Mouse (Mus musculus): ENCODE results near the gene St3gal3.

Gene St3gal3

DNA sequence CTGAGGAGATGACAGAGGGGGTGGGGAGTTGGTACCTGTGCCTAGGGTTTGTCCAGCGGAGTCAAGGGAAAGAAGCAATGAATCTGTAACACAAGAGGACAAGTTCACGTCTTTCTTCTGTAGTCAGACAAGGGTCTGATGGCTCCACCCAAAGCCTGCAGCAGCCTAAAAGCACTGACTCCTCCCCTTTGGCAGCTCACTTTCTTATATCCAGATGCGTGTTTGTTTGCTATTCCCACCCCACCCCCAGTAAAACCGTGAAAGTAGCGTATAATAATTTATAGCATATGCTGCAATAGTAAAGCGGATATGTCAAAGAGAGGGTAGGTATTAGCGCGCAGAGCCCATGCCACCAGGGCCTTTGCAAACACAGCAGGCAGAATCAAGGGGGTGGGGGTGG lies 80.1 kb downstream of the St3gal3 start:
- no peak for DNase-seq (ENCODE audit: low spot score)

DNA sequence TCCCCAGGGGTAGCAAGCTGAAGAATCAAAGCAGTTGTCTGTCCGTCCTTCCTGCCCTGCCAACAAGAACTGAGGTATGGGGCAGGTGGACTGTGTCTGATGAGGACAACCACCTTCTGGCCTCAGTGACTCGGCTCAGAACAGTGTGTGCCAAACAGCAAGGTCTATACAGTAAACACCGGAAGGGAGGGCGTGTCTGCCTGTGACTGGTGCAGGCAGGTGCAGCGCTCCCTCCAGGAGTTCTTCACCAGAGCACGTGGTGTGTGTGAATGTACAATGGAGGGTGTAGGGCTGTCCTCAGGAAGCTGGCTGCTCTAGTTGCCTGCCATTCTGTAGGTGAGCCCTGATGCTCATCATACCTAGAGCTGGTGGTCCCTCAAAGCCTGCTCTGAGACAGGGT lies 80.8 kb downstream of the St3gal3 start:
- no peak for DNase-seq (ENCODE audit: low spot score)

DNA sequence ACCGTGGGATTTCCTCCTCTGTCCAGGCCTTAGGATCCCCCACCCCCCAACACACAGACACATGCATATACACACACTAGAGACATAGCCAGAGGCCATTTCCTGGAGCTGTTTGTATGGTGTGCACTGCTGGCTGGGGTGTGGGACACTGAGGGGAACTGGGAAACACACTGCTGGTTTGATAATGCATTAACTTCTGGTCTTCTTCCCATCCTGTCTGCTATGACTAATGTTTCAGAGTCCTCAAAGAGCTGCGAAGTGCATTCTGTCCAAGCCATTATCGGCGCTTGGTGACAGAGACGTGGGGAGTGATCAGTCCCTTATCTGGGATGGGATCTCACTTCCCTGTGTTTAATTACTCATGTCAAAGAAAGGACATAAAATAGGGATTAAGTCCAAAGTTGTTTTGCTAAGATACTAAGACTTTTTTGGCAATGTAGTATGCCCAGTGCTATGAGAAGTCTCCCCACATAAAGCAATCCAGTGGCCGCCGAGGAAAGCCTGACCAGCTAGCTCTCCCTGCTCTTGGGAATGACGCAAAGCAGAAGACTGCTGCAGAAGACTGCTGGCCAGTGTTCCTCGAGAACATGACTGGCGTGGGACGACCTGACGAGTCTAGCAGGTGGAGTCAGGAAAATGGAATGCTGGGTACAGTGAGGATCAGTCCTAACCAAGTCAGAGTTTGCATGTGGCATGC lies 85.0 kb downstream of the St3gal3 start:
- DNase-seq (ENCODE audit: low spot score) = no peak

DNA sequence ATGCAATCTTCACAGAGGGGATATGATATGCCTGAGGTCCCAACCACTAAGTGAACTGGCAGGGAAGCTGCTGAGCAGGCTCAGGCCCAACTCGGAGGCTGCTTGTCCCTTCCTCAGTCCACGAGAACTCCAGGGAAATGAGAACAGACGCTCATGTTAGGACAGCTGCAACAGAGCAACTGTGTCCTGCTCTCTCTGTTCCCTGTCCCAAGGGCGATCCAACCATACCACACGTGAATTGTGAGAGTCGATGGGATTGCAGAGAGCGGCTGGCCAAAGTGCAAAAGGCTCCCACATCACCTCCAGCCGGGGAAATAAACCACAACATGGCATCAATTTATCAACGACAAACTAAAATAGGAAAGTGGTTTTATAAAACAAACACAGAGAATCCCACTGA lies 90.2 kb downstream of the St3gal3 start:
- no peak for DNase-seq (ENCODE audit: low spot score)

DNA sequence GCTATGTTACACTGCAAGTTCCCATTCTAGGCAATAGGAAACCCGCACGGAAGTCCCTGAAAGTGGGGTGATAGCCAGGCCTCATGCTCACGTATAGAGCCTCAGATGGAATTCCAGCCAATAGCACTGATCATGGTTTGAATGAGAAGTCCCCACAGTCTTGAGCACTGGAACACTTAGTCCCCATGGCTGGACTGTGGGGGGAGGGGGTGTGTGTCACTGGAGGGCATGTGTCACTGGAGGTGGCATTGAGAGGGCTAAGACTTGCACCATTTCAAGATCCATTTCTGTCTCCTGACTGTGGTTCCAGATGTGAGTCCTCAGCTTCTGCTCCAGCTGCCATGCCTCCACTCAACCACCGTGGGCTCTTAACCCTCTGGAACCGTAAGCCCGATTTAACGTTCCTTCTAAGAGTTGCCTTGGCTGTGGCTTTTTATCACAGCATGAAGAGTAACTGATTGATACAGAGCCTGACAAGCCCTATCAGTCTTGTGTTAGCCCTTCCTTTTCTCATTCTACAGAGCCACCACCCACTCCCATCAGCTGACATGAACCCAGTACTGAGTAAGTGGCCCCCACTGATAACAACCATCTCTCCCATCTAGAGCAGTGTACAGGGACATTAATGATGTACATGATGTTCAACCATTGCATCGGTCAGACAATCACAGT lies 91.2 kb downstream of the St3gal3 start:
- no peak for DNase-seq (ENCODE audit: low spot score)

DNA sequence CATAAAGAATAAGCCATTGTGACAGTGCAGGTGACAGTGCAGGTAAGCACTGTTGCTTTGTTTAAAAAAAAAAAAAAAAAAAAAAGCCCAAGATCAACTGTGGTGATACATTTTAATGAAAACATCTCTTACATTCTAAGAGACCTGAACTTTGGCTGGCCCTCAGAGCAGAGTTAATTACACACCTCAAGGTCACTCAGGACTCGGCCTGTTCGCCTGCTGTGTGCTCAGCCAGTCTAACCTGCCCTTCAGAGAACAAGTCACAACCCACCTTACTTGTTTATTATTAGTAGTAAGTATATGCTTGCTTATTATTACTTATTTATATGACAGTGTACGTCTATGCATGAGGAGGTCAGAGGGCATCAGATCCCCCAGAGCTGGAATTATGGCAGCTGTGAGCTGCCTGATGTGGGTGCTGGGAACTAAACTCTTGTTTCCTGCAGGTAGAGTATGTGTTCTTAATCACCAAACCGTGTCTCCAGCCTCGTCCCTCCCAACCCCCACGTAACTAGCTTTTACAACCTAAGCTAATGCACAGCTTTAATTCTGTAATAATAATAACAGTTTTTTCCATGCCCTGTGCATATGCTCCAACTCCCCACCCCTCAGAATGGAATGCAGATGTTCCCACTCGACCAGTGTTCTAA lies 91.9 kb downstream of the St3gal3 start:
- no peak for DNase-seq (ENCODE audit: low spot score)

DNA sequence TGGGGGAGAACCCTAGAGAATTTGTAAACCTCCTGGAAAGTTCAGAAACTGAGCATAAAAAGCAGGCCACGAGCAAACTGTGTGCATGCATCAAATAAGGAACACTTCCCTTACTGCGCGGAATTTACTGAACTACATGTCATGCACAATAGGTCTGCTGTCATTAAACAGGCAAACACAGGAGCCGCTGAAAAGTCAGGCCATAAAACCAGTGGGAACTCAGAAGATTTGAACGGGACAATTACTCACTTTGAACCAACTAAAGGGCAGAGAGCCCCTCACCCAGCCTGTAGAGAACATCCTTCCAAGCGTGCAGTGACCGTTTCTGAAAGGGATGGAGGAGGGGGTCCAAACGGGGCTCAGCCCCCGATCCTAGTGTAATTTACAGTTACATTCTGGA lies 93.6 kb downstream of the St3gal3 start:
- no peak for DNase-seq (ENCODE audit: low spot score)

DNA sequence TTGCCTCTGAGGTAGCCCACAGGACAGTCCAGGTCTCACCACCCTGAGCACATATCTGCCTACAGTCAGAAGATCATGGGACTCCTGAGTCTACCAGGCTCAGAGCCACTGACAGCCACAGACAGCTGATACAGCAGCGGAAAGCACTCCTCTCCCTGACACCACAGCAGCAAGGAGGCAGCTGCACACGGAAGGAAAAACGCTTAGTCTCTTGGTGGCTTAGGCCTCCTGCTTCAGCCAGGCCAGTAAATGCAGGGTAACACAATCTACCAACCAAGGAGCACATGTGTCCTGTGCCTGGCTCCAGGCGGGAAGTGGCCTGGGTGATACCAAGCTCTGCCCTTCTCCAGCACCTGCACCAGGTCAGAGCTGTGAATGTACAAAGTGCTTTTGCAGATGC lies 94.1 kb downstream of the St3gal3 start:
- DNase-seq (ENCODE audit: low spot score) = no peak

DNA sequence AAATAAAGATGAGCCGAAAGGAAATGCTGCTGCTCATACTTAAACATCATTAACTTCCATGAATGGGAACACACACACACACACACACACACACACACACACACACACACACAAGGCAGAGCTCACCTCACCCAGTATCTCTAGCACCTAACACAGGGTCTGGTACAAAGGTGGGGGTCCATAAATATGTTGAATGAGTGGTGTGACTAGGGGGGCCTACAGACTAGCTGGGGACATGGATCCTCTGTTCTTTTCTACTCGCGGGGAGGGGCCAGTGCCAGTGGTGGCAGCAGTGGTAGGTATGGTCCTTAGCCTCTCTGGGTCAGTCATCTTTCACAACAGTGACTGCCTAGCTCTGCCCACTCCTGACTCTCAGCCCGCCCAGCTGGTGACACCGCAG lies 94.8 kb downstream of the St3gal3 start:
- no peak for DNase-seq (ENCODE audit: low spot score)

DNA sequence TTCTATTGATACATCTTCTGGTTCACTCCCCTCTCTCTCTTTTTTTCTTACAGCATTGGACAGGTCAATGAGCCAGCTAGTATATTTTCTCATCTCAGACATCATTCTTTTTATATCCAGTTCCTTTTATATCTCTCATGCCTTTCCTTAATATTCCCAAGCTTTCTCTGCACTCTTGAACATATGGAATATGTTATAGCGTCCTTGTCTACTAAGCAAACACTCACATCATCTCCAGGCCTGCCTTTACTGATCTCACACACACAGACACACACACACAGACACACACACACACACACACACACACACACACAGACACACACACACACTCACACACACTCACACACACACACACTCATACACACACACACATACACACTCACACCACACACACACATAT lies 96.7 kb downstream of the St3gal3 start:
- no peak for DNase-seq (ENCODE audit: low spot score)

DNA sequence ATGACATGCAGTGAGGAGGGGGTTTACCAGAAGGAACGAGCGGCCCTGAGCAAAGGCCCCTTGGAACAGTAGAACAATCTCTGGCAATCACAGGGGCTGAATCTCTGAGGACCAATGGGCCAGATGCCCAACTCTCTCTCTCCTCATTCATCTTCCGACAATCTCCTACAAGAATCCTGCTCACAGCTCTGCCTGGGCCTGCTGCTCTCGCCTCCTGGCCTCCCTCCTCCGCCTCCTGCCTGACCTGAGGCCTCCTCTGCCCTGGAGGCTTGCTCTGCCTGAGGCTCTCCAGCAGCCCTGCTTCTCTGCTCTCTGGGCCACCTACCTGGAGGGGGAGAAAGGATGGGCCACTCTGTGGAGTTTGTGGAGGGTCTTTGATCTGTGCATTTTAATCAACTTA lies 97.3 kb downstream of the St3gal3 start:
- no peak for DNase-seq (ENCODE audit: low spot score)

DNA sequence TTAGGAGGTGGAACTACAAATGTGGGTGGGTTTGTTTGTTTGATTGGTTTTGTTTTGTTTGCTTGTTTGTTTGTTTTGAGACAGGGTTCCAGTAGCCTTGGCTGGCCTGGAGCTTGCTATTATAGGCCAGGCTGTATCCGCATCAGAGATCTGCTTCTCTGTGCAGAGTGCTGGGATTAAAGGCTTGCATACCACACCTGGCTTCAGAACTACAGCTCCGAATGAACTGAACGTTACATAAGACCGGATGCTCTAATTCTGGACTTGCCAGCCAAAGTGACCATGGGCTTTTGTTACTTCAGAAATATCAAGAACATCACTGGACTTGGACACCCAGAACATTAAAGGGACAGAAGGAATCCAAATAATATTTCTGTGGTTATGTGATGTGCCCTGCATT lies 98.2 kb downstream of the St3gal3 start:
- DNase-seq (ENCODE audit: low spot score) = no peak

DNA sequence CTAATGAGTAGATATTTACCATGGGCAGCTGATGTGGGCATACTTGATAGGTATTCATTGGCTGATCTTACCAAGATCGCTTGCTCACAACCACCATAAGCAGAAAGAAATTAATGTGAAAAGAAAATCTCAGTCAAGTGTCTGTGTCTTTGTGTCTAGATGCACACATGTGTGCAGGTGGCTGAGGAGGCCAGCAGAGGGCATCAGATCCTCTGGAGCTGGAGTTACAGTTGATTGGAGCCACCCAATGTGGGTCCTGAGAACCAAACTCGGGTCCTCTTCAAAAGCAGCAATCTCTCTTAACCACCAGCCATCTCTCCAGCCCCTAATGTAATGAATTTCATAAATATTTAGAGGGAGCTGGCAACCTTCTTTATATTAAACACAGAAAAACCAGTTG lies 99.6 kb downstream of the St3gal3 start:
- DNase-seq (ENCODE audit: low spot score) = no peak

DNA sequence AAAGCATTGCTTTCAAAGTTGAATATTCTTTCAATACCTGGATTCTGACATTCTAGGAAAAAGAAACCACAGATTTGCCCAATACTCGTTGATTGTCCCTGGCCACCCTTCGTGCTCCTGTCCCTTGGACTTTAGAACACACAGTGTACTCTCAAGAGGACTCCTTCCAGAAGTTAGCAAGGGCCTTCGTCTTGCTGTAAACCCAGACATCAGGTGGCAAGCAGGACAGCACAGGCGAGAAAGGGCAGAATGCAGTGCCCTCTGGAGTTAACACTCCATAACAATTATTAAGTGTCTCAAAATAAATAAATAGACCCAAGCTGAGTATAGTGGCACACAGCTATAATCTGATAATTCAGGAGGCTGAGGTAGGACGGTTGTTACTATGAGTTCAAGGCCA lies 101.7 kb downstream of the St3gal3 start:
- no peak for DNase-seq (ENCODE audit: low spot score)

DNA sequence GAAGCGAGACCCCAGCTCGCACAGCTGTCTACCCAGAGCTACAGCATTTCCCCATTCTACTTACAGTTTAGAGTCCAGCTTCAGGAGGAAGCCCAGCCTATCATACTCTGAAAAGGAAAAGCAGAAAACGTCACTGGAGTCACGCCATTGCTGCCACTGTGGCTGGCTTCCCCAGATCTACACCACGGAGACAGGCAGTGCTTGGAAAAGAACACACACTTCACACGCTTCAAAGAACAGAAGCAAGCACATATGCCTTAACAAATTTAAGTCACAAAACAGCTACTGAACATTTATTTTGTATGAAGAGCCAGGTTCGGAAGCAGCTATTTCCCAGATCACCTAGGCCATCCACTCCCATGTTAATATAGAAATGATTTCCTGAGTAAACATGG lies 102.9 kb downstream of the St3gal3 start:
- no peak for DNase-seq (ENCODE audit: low spot score)

DNA sequence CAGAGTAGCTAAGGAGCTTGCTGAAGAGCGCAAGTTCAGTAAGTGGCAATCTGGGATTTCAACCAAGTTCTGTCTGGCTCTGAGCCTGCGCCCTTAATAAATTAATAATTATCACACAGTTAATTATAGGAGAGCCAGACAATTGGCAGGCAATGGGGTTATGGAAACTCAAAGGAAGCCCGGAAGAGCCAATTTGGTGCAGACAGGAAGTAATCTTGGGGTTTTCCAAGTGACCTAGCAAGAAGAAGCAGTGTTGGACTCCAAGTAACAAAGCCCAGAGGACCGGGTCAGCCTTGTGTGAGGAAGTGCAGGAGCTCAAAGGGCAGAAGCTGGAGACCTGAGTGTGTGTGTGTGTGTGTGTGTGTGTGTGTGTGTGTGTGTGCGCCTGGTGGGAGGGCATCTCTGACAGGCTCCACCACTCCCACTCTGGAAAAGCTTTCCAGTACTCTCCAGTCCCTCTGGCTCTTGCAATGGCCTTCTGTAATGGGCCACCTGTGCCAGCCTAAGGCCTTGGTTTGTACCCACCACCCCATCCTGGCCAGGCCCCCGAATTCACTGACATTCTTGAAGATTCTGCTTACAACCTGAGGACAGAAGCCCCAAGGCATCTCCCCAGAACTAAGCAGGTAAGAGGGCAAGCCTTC lies 103.5 kb downstream of the St3gal3 start:
- no peak for DNase-seq (ENCODE audit: low spot score)

DNA sequence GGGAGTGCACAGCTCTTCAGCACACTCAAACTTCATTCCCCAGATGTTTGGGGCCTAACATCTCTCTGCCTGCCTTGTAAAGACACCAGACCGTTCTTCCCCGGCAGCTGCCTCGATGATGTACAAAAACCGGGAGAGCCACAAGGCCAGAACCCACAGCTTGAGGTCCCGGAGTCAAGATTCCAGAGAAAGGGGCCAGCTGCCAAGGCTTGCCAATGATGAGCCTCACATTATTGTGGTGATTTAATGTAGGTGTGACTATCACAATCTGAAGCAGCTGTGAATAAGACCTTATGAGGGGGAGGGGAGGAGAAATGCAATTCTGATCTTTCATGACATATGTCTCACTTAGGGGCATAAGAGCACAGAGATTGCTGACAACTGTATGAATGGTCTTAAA lies 104.4 kb downstream of the St3gal3 start:
- DNase-seq (ENCODE audit: low spot score) = no peak

DNA sequence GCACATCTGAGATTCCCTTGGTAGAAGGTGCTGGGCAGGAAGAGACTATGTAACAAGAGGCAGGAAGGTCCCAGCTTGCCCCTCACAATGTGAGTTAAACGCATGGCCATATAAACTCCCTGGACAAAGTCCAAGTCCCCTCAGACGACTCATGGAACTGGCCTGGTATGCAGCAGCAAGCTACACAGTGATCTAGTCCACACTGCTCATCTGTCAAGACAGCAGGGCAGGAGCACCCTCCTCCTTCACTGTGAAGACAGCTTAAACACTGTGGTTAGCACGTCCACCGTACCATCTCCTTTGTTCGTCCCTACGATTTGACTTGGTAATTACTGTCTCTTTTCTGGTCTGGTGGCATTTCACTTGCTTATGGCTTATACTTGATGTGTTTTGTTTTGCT lies 104.8 kb downstream of the St3gal3 start:
- no peak for DNase-seq (ENCODE audit: low spot score)

DNA sequence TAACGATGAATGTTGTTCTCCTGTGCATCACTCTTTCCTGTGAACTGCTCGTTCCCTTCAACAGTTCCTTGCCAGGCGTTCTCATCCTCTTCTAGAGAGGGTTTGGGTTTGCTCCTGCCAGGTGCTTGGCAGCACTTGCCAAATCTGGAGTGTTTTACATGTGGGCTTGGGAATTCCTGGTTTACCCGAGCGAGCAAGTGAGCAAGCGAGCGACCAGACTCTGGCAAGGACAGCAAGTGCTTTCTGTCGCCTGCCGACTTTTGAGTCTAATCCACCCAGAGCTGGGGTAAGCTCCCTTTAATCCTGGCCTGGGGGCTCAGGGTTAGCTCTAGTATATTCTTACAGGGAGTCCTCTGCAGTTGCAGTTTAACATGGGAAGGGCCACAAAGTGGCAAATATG lies 105.7 kb downstream of the St3gal3 start:
- DNase-seq (ENCODE audit: low spot score) = no peak

DNA sequence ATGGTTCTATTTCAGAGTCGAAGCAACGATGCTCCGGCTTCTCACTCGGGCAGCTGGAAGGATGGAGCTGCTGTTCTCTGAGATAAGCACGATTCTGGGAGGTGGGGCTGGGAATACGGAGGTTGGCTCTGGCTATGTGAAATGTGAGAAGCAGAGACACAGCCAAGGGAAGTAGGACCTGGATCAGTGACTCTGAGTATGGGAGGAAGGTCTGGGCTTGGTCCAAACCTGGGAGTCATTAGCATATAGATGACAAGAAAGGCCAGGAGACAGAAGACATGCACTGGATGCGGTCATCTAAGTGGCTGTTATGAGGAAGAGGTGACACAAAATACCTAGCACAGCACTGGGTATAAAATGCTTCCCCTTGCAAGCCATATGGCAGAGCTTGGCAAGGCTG lies 108.8 kb downstream of the St3gal3 start:
- DNase-seq (ENCODE audit: low spot score) = no peak

DNA sequence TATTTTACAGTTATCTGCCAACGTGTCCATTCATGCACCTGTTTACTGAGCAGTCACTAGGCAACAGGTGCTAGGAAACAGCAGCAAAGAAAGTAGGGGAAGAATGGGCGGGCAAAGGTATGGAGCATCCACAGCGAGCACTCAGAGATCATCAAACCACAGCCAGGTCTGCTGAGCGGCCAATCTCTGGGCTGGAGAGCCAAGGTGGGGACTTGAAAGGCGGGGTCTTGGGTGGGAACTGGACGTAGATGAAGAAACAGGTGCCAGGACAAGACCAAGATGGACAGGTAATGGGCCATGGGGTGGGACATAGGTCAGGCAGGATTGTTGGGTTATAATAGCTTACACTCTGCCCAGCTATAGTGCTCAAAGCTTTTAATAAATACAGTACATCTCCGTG lies 109.3 kb downstream of the St3gal3 start:
- no peak for DNase-seq (ENCODE audit: low spot score)

DNA sequence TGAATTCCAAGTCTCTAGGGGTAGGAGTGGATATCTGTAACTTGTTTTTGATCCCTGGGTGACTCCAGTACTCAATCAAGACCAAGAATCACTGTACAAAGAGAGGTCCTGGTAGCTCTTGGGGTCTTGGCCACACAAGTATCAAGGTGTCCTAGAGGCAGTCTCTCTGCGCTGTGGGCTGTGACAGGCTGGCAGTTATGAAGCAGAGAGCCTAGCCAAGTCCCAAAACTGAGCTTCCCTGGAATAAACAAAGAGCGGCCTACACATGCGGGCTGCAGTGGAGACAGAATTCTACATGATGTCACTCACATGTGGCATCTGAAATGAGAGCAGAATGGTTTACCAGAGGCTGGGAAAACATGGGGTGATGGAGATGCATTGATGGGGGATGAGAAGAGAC lies 111.9 kb downstream of the St3gal3 start:
- no peak for DNase-seq (ENCODE audit: low spot score)

DNA sequence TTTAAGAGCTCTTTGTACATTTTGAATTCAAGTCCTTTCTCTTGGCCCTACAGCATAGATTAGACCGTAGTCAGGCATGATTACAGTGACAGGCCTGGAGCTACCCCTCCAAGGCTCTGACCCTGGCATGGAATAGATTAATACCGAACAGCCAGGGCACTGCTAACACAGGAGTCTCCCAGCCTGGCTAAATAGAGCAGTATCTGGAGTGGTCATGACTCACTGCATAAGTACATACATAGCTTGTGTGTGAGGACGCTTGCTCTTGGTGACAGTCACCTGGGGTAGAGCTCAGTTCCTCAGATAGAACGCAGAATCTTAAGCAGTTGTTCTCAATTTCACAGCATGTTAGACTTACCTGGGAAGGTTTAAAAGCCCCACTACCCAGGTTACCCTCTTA lies 112.3 kb downstream of the St3gal3 start:
- DNase-seq (ENCODE audit: low spot score) = no peak

Measured in ovary, postnatal 14 days (tissue).